Mouse (Mus musculus) liver, embryonic 16.5 days (tissue): ENCODE data around the gene Tmem88. TPM values are rescaled to one million over a fixed set of nuclear protein-coding genes. Genes with fewer than 3 reads are reported as not detected.

ENCODE experiments used
- ATAC-seq: fragments of 200-750 bp; cut with Nextera tagmentation; 2 replicates; pipeline ENCODE4 v1.8.0; 2017; ENCODE audit warnings: low read depth, mild to moderate bottlenecking, moderate number of reproducible peaks, moderate library complexity
- H3K27ac ChIP-seq: fragments of 300-500 bp; sonication (generic); 2 replicates; pipeline ENCODE4 v1.5.1; 2014; ENCODE audit warnings: mild to moderate bottlenecking, low read length
- H3K27me3 ChIP-seq: fragments of 300-500 bp; sonication (generic); 2 replicates; pipeline ENCODE4 v1.6.1; 2014; ENCODE audit warnings: low read depth, low read length, mixed read lengths; ENCODE audit not compliant: control insufficient read depth, insufficient read depth
- H3K36me3 ChIP-seq: fragments of 300-500 bp; sonication (generic); 2 replicates; pipeline ENCODE4 v1.6.1; 2014; ENCODE audit warnings: mild to moderate bottlenecking; ENCODE audit not compliant: control insufficient read depth, insufficient read depth
- H3K4me1 ChIP-seq: fragments of 300-500 bp; sonication (generic); 2 replicates; pipeline ENCODE4 v1.6.1; 2014; ENCODE audit warnings: low read depth, low read length, mixed read lengths; ENCODE audit not compliant: control insufficient read depth
- H3K4me2 ChIP-seq: fragments of 300-500 bp; sonication (generic); 2 replicates; pipeline ENCODE4 v1.6.1; 2014; ENCODE audit warnings: low read depth, low read length, mixed read lengths
- H3K4me3 ChIP-seq: fragments of 300-500 bp; sonication (generic); 2 replicates; pipeline ENCODE4 v1.5.1; 2014; ENCODE audit warnings: low read depth, mild to moderate bottlenecking, low read length
- H3K9ac ChIP-seq: fragments of 300-500 bp; sonication (generic); 2 replicates; pipeline ENCODE4 v1.6.1; 2014; ENCODE audit warnings: low read depth, low read length
- H3K9me3 ChIP-seq: fragments of 300-500 bp; sonication (generic); replicated peaks from 2 replicates; pipeline ENCODE4 v1.6.1; 2016; ENCODE audit warnings: low read length; ENCODE audit not compliant: control insufficient read depth
- WGBS: fragments of 180-500 bp; shearing (Covaris S2); extraction: QIAGEN DNeasy Blood & Tissue Kit; methylation state at CpG from one replicate; pipeline ENCODE4 v1.1.7; 2014; ENCODE audit not compliant: insufficient replicate concordance; 5-methylcytosine and 5-hydroxymethylcytosine counted together
- polyA plus RNA-seq: library from polyadenylated mRNA; unstranded; fragments of >200 nt; fragmentation: Nextera tagmentation; extraction: Ambion mirVana; gene quantifications from 2 replicates; pipeline ENCODE4 v1.2.1, GENCODE M21; 2015

Gene Tmem88
- polyA plus RNA-seq, 1 experiment from 2014 or later: 7.8 TPM

- ATAC-seq: peak; percentile 63
- peak overlapping the region; percentile 10; the same call in 1 of the 2 replicates for H3K4me2 ChIP-seq
- 25% methylated on average over 6 of the region's 6 CpGs for WGBS
- H3K36me3 ChIP-seq: no peaks in the 10 kb centered on the region
- peak overlapping the region; percentile 14 for H3K4me3 ChIP-seq
- peaks cover 39% of the 10 kb centered on the region for H3K27me3 ChIP-seq
- H3K4me1 ChIP-seq: peaks cover 30% of the 10 kb centered on the region
- no peaks in the 10 kb centered on the region for H3K9me3 ChIP-seq
- peak overlapping the region; percentile 59 for H3K27ac ChIP-seq
- no peak overlapping the region for H3K9ac ChIP-seq
Measured at GRCm38 (mm10) chr11:69364910-69365309, 33.1 kb downstream of the Tmem88 start.

DNA sequence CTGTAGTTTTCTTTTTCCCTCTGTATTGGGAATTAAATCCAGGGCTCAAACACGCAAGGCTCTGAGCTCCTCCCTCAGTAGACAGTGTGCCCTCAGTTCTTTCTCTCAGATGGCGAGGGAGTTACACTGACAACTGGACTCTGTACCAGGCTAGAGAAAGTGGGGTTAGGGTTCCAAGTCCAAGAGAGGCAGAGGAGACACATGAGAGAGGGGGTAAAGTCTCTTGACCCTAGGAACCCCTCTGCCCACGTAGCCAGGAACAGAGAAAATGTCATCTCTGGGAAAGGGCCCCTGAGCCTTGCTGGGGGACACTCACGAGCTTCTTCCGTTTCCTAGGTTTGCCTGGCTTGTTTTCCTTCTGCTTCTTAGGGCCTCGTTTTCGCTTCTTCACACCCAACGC, 33.7 kb downstream of the Tmem88 start:
- peaks cover 30% of the 10 kb centered on the region for H3K4me1 ChIP-seq
- H3K36me3 ChIP-seq: no peaks in the 10 kb centered on the region
- H3K27ac ChIP-seq: peak overlapping the region; percentile 59
- WGBS: 49% methylated on average over 8 of the region's 8 CpGs
- no peaks in the 10 kb centered on the region for H3K9me3 ChIP-seq
- peaks cover 34% of the 10 kb centered on the region for H3K27me3 ChIP-seq
- H3K4me2 ChIP-seq: peak overlapping the region; percentile 10; the same call in 1 of the 2 replicates
- peak; percentile 55 for ATAC-seq
- peak overlapping the region; percentile 14 for H3K4me3 ChIP-seq
- no peak overlapping the region for H3K9ac ChIP-seq

DNA sequence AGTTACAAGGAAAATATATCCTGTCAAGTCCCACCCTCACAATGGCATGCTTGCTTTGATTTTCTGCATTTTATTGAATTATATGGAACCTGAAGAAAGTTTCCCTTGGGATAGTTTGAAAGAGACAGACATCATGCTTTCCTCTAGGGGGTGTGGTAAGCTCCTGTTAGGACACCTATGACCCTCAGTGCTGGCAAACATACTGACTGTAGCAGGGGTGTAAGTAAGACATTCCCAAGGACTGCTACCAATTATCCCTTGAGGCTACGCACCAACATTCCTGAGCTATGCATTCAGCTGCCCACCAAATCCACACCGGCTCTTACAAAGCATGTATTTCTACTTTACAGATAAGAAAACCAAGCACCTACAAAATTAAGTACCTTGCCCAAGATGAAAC, 35.6 kb downstream of the Tmem88 start:
- WGBS: 88% methylated on average over 2 of the region's 2 CpGs
- H3K4me1 ChIP-seq: peaks cover 21% of the 10 kb centered on the region
- no peak for ATAC-seq
- H3K9me3 ChIP-seq: no peaks in the 10 kb centered on the region
- no peaks in the 10 kb centered on the region for H3K36me3 ChIP-seq
- peaks cover 17% of the 10 kb centered on the region for H3K27me3 ChIP-seq
- H3K27ac ChIP-seq: no peak overlapping the region
- no peak overlapping the region for H3K4me2 ChIP-seq
- no peak overlapping the region for H3K4me3 ChIP-seq
- H3K9ac ChIP-seq: no peak overlapping the region

DNA sequence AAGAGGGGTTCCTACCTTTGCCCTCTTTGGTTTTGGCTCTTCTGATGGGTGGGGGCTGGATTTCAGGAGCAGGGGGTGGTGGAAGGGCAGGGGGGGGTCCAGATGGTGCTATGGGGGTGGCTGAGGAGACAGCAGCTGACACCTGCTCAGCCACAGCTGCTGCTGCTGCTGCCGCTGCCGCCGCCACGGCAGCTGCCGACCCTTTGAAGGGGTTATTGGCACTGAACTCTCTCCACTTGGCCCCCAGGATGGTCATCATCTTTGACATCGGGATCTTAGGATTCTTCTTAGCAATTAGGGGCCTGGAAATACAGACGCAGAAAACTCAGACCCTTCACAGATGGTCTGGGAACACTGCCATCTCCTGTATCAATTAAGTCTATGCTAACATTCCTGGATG, 36.0 kb downstream of the Tmem88 start:
- no peak for ATAC-seq
- H3K36me3 ChIP-seq: no peaks in the 10 kb centered on the region
- WGBS: 82% methylated on average over 7 of the region's 7 CpGs

GRCm38 (mm10) chr11:69357690-69358089, 40.3 kb downstream of the Tmem88 start:
- Histone ChIP-seq H3K27ac (no peak overlapping the region), H3K36me3 (0 out of 2 replicates have a peak, but pooled peaks cover 3% of the 10 kb centered on the region), H3K4me3 (no peak overlapping the region)

More for the DNA sequence above, 36.0 kb downstream of the Tmem88 start:
- no peak overlapping the region for H3K4me3 ChIP-seq
- H3K9me3 ChIP-seq: no peaks in the 10 kb centered on the region
- H3K27me3 ChIP-seq: peaks cover 12% of the 10 kb centered on the region
- H3K27ac ChIP-seq: no peak overlapping the region
- peaks cover 17% of the 10 kb centered on the region for H3K4me1 ChIP-seq
- H3K9ac ChIP-seq: no peak overlapping the region
- H3K4me2 ChIP-seq: no peak overlapping the region

DNA sequence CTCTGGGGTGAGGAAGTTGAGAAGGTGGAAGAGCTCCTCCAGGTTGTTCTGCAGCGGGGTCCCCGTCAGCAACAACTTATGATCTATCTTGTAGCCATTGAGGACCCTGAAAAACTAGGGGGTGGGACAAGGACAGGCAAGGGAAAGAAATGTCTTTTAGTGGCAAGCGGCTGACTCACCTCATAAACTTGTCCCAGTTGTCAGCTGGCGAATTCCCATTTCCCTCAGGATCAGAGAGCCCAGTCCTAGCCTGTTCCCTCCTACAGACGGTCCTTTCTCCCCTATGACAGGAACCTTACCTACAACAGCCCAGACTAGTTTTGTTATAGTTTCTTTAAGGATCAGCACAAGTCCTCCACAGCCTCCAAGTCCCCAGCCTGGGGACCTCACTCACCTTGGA, 41.5 kb downstream of the Tmem88 start:
- Histone ChIP-seq H3K4me1 (no peaks in the 10 kb centered on the region), H3K27ac (no peak overlapping the region), H3K36me3 (0 out of 2 replicates have a peak, but pooled peaks cover 3% of the 10 kb centered on the region), H3K4me3 (no peak overlapping the region), H3K9ac (no peak overlapping the region), H3K27me3 (no peaks in the 10 kb centered on the region), H3K9me3 (no peaks in the 10 kb centered on the region), H3K4me2 (no peak overlapping the region)
- no peak for ATAC-seq
- 78% methylated on average over 5 of the region's 5 CpGs for WGBS

More at GRCm38 (mm10) chr11:69357690-69358089, 40.3 kb downstream of the Tmem88 start:
- Histone ChIP-seq H3K9me3 (no peaks in the 10 kb centered on the region), H3K4me1 (no peaks in the 10 kb centered on the region), H3K9ac (no peak overlapping the region), H3K27me3 (no peaks in the 10 kb centered on the region), H3K4me2 (no peak overlapping the region)
- WGBS: 76% methylated on average over 12 of the region's 12 CpGs
- ATAC-seq: no peak

Other genes with a start within 250 kb of the Tmem88 start
- not detected in 2 replicates for gene Alox12b, start 241.2 kb downstream of the Tmem88 start, polyA plus RNA-seq
- gene Alox8, start 200.4 kb downstream of the Tmem88 start, polyA plus RNA-seq: 0.08 TPM in 1 of 2 replicates, not detected in the other
- not detected in 2 replicates for gene Gucy2e, start 161.2 kb downstream of the Tmem88 start, polyA plus RNA-seq
- gene Cntrob, start 74.5 kb downstream of the Tmem88 start, polyA plus RNA-seq: 6.0 and 7.2 TPM in 2 replicates
- 69.3 and 75.8 TPM in 2 replicates for gene Trappc1, start 74.3 kb downstream of the Tmem88 start, polyA plus RNA-seq
- 0.05 and 0.12 TPM in 2 replicates for gene Kcnab3, start 72.0 kb downstream of the Tmem88 start, polyA plus RNA-seq
- gene Rnf227, start 57.8 kb downstream of the Tmem88 start, polyA plus RNA-seq: 0.62 and 0.74 TPM in 2 replicates
- gene Chd3, start 28.8 kb downstream of the Tmem88 start, polyA plus RNA-seq: 5.0 and 5.7 TPM in 2 replicates
- 73.4 and 76.8 TPM in 2 replicates for gene Naa38, start 2.7 kb downstream of the Tmem88 start, polyA plus RNA-seq
- gene Cyb5d1, start 2.6 kb downstream of the Tmem88 start, polyA plus RNA-seq: 9.5 and 9.9 TPM in 2 replicates
- gene Kdm6b, start 15.4 kb upstream of the Tmem88 start, polyA plus RNA-seq: 4.1 and 4.3 TPM in 2 replicates
- 0.07 and 0.09 TPM in 2 replicates for gene Dnah2, start 150.9 kb upstream of the Tmem88 start, polyA plus RNA-seq
- 0.27 and 0.39 TPM in 2 replicates for gene Efnb3, start 162.0 kb upstream of the Tmem88 start, polyA plus RNA-seq
- 14.6 and 15.5 TPM in 2 replicates for gene Wrap53, start 182.0 kb upstream of the Tmem88 start, polyA plus RNA-seq
- 55.5 and 55.8 TPM in 2 replicates for gene Trp53, start 182.1 kb upstream of the Tmem88 start, polyA plus RNA-seq
- gene Atp1b2, start 207.7 kb upstream of the Tmem88 start, polyA plus RNA-seq: 11.2 and 12.6 TPM in 2 replicates
- gene Shbg, start 219.7 kb upstream of the Tmem88 start, polyA plus RNA-seq: 26.2 and 27.9 TPM in 2 replicates
- gene Sat2, start 223.8 kb upstream of the Tmem88 start, polyA plus RNA-seq: 10.4 and 11.5 TPM in 2 replicates
- 7.0 and 8.1 TPM in 2 replicates for gene Fxr2, start 234.8 kb upstream of the Tmem88 start, polyA plus RNA-seq